ENCODE assay signal across 10 mouse cellular contexts in the genomic region with DNA sequence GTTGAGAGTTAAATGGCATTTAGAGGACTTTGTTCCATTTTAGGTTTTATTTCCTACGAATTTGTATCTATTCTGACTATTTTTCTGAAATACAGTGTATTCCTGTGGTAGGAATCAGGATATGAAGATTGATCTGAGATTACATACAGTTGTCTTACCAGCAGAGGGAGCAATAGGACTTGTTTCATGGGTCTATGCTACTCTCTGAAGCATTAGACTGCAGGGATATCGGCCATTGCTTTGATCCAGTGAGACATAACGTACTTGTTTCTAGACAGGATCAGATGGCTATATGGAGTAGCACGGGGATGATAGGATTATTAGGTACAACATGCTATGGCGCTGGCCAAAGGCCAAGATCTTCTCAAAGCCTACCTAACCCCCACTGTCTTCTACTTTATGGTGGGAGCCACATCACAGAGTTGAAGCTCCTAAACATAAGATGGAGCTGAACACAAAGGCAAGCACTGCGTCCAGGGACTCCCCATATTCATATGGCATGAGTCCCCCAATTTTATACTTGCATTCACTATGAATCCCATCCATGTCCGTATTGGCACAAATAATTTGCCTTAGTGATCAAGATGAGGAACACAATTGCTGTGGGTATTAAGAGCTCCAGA. TPM values are rescaled to one million over a fixed set of nuclear protein-coding genes. Genes with fewer than 3 reads are reported as not detected.
DNase-seq lines count a peak whose midpoint lies in the region; ATAC-seq and TF ChIP-seq lines count a peak whose summit lies in the region.
"Had no signal": no experiment of that assay in that cellular context is flagged by ENCODE, and none has a peak within 500 bp of the region (broad histone marks: within the 10 kb centered on the region; RNA-seq: fewer than 3 reads in every experiment).

No protein-coding gene starts in this region.

- TF ChIP-seq RAD21 in MEL (IDR thresholded peaks at IDR 0.05; ENCODE audit: low read depth, low read length) = peak; percentile 89

- TF ChIP-seq POLR2A in MEL (IDR thresholded peaks at IDR 0.05; ENCODE audit: control insufficient read depth in 1 of 2, insufficient read depth in 1 of 2, low read depth in 1 of 2, low read length in 2 of 2, poor library complexity in 1 of 2) = no peak

- ATAC-seq in heart, embryonic 11.5 days (replicated peaks; ENCODE audit: insufficient number of reproducible peaks, low FRiP score, low TSS enrichment) = no peak
- ATAC-seq in intestine, embryonic 14.5 days (replicated peaks; ENCODE audit: low FRiP score, low TSS enrichment, low read depth) = peak; percentile 62; the same call in 1 of the 2 replicates

- H3K27ac ChIP-seq in heart, embryonic 11.5 days (ENCODE audit: low read depth, low read length) = no peak overlapping the region
- no peak overlapping the region for H3K27ac ChIP-seq in MEL (ENCODE audit: control insufficient read depth, low read depth, low read length)
- H3K27ac ChIP-seq in intestine, embryonic 14.5 days (ENCODE audit: low read depth) = no peak overlapping the region
- H3K27ac ChIP-seq: embryonic facial prominence, embryonic 12.5 days; limb, embryonic 13.5 days had no signal

- intact Hi-C loops in heart, postnatal 10 days (cut with DNase I) = loop anchor here (1.0 to 2.0 kb wide), 2 partner anchors 182 to 261 kb away; no protein-coding TSS in a partner anchor

- no peaks in the 10 kb centered on the region for H3K27me3 ChIP-seq in heart, embryonic 11.5 days (ENCODE audit: control insufficient read depth, insufficient read depth, low read length)
- H3K27me3 ChIP-seq in MEL (ENCODE audit: control insufficient read depth in 1 of 2, insufficient read depth in 2 of 2, low read length in 2 of 2) = no peaks in the 10 kb centered on the region
- no peaks in the 10 kb centered on the region for H3K27me3 ChIP-seq in intestine, embryonic 14.5 days (replicated peaks; ENCODE audit: control insufficient read depth, insufficient read depth, low read length)
- H3K27me3 ChIP-seq: embryonic facial prominence, embryonic 12.5 days; limb, embryonic 13.5 days had no signal

- no peaks in the 10 kb centered on the region for H3K4me1 ChIP-seq in heart, embryonic 11.5 days (ENCODE audit: control insufficient read depth, insufficient read depth, low read length)
- no peaks in the 10 kb centered on the region for H3K4me1 ChIP-seq in MEL (ENCODE audit: control insufficient read depth in 1 of 2, insufficient read depth in 2 of 2, low read length in 2 of 2)
- no peaks in the 10 kb centered on the region for H3K4me1 ChIP-seq in intestine, embryonic 14.5 days (replicated peaks; ENCODE audit: control insufficient read depth, insufficient read depth, low read length)
- H3K4me1 ChIP-seq: embryonic facial prominence, embryonic 12.5 days; limb, embryonic 13.5 days had no signal

- WGBS in heart, embryonic 11.5 days (ENCODE audit: insufficient replicate concordance) = 70% methylated on average over 7 of the region's 7 CpGs
- WGBS in intestine, embryonic 14.5 days = 72% methylated on average over 7 of the region's 7 CpGs

- H3K9ac ChIP-seq in heart, embryonic 11.5 days (ENCODE audit: low read depth, low read length) = no peak overlapping the region
- no peak overlapping the region for H3K9ac ChIP-seq in MEL (ENCODE audit: control insufficient read depth, low read depth, low read length, poor library complexity, severe bottlenecking)
- no peak overlapping the region for H3K9ac ChIP-seq in intestine, embryonic 14.5 days (ENCODE audit: low read length)
- H3K9ac ChIP-seq: embryonic facial prominence, embryonic 12.5 days; limb, embryonic 13.5 days had no signal

- H3K4me3 ChIP-seq in heart, embryonic 11.5 days (ENCODE audit: low read depth, low read length) = no peak overlapping the region
- H3K4me3 ChIP-seq in MEL (ENCODE audit: control insufficient read depth in 1 of 2, insufficient read depth in 1 of 2, low read depth in 2 of 2, low read length in 2 of 2) = no peak overlapping the region
- H3K4me3 ChIP-seq in intestine, embryonic 14.5 days (ENCODE audit: low read depth, low read length) = no peak overlapping the region
- H3K4me3 ChIP-seq: embryonic facial prominence, embryonic 12.5 days; limb, embryonic 13.5 days had no signal

- H3K4me2 ChIP-seq in heart, embryonic 11.5 days = no peak overlapping the region
- H3K4me2 ChIP-seq in intestine, embryonic 14.5 days (ENCODE audit: low read length) = no peak overlapping the region
- H3K4me2 ChIP-seq: embryonic facial prominence, embryonic 12.5 days; limb, embryonic 13.5 days had no signal

- TF ChIP-seq EP300 in MEL (IDR thresholded peaks at IDR 0.05; ENCODE audit: low read depth in 1 of 2, low read length in 2 of 2) = no peak

- H3K36me3 ChIP-seq in heart, embryonic 11.5 days (ENCODE audit: control insufficient read depth, insufficient read depth, low read length) = no peaks in the 10 kb centered on the region; the same call in 1 of the 2 replicates
- H3K36me3 ChIP-seq in MEL (ENCODE audit: control insufficient read depth in 1 of 2, insufficient read depth in 2 of 2, low read length in 2 of 2) = no peaks in the 10 kb centered on the region
- 0 out of 2 replicates have a peak, but pooled peaks cover 3% of the 10 kb centered on the region for H3K36me3 ChIP-seq in intestine, embryonic 14.5 days (ENCODE audit: control insufficient read depth, insufficient read depth, low read length)

- peak; percentile 24 to 90 (median 60); a peak in 4 of 6 replicates for TF ChIP-seq CTCF in MEL (IDR thresholded peaks at IDR 0.05 in 2 of 3, conservative IDR thresholded peaks at IDR 0.05 in 1 of 3; ENCODE audit: control insufficient read depth in 1 of 3, insufficient read depth in 1 of 3, low read depth in 2 of 3, low read length in 3 of 3, poor library complexity in 1 of 3, severe bottlenecking in 1 of 3)

- no peaks in the 10 kb centered on the region for H3K9me3 ChIP-seq in heart, embryonic 11.5 days (replicated peaks; ENCODE audit: control insufficient read depth, low read length)
- H3K9me3 ChIP-seq in MEL (replicated peaks; ENCODE audit: insufficient read depth, low read length) = no peaks in the 10 kb centered on the region
- no peaks in the 10 kb centered on the region for H3K9me3 ChIP-seq in intestine, embryonic 14.5 days (ENCODE audit: control insufficient read depth, low read length)
- H3K9me3 ChIP-seq: embryonic facial prominence, embryonic 12.5 days; limb, embryonic 13.5 days had no signal

- peak; percentile 32 to 42 for DNase-seq in heart, postnatal 10 days
- peak; percentile 72 for DNase-seq in MEL (ENCODE audit: low read depth, low spot score)
- peak; percentile 21 for DNase-seq in cerebellum, adult 9-11 months
- DNase-seq in intestine, embryonic 14.5 days (ENCODE audit: low spot score) = no peak
- DNase-seq in lung, postnatal 25 days (ENCODE audit: low spot score) = peak; percentile 47
- DNase-seq in ovary, postnatal 36 days (ENCODE audit: low spot score) = no peak
- no peak for DNase-seq in ovary, postnatal 10 days (ENCODE audit: low spot score)

- no peaks in the 10 kb centered on the region for H3K79me2 ChIP-seq in MEL (ENCODE audit: control insufficient read depth, insufficient read depth, low read length, poor library complexity)

TF ChIP-seq in MEL, 35 proteins besides CTCF, POLR2A, EP300 and RAD21:
- TF ChIP-seq USF1 (IDR thresholded peaks at IDR 0.05; ENCODE audit: low read depth, low read length) (no peak), MXI1 (IDR thresholded peaks at IDR 0.05; ENCODE audit: low read depth, low read length) (no peak), ZC3H11A (IDR thresholded peaks at IDR 0.05; ENCODE audit: low read depth, low read length) (peak; percentile 74), SMC3 (IDR thresholded peaks at IDR 0.05; ENCODE audit: low read depth, low read length) (peak; percentile 76)

RNA-seq across cellular contexts. Expression of gene Dnmt3b, which starts 19.6 kb away (rescaled TPM):
- 1 to 10 TPM; 2.4 to 2.6 TPM for total RNA-seq in heart, postnatal 10 days (2021)
- 7.3 and 8.4 TPM in 2 replicates for polyA plus RNA-seq in heart, embryonic 11.5 days (2014; fragmentation: Nextera tagmentation; extraction: Ambion mirVana)
- total RNA-seq in MEL (2012; rRNA removed) = 10.1 and 11.6 TPM in 2 replicates
- polyA plus RNA-seq in MEL (2012; ENCODE audit: insufficient read depth in 1 of 2, insufficient read length in 2 of 2, low read depth in 1 of 2, low replicate concordance in 2 of 2, missing spikeins in 1 of 2) = 10 to 100 TPM in 1 of 2 experiments, not detected in 1; 17.5 TPM
- 10.9 and 12.6 TPM in 2 replicates for polyA plus RNA-seq in intestine, embryonic 14.5 days (2014; fragmentation: Nextera tagmentation; extraction: Ambion mirVana)

RNA-seq across cellular contexts. Expression of gene Dnmt3c, which starts 27.6 kb away (rescaled TPM):
- total RNA-seq in heart, postnatal 10 days (2021) = not detected
- polyA plus RNA-seq in heart, embryonic 11.5 days (2014; fragmentation: Nextera tagmentation; extraction: Ambion mirVana) = not detected in 2 replicates
- 0.26 and 0.65 TPM in 2 replicates for total RNA-seq in MEL (2012; rRNA removed)
- polyA plus RNA-seq in MEL (2012; ENCODE audit: insufficient read depth in 1 of 2, insufficient read length in 2 of 2, low read depth in 1 of 2, low replicate concordance in 2 of 2, missing spikeins in 1 of 2) = under 1 TPM in 1 of 2 experiments, not detected in 1; 0.45 TPM
- polyA plus RNA-seq in intestine, embryonic 14.5 days (2014; fragmentation: Nextera tagmentation; extraction: Ambion mirVana) = 0.08 and 0.14 TPM in 2 replicates
- polyA plus RNA-seq: embryonic facial prominence, embryonic 12.5 days; limb, embryonic 13.5 days had no signal

RNA-seq across cellular contexts. Expression of gene Commd7, which starts 36.3 kb away (rescaled TPM):
- total RNA-seq in heart, postnatal 10 days (2021) = 10 to 100 TPM; 20.1 to 24.2 TPM
- polyA plus RNA-seq in heart, embryonic 11.5 days (2014; fragmentation: Nextera tagmentation; extraction: Ambion mirVana) = 53.6 and 61.3 TPM in 2 replicates
- total RNA-seq in MEL (2012; rRNA removed) = 25.3 and 25.5 TPM in 2 replicates
- polyA plus RNA-seq in MEL (2012; ENCODE audit: insufficient read depth in 1 of 2, insufficient read length in 2 of 2, low read depth in 1 of 2, low replicate concordance in 2 of 2, missing spikeins in 1 of 2) = 10 to 100 TPM in 1 of 2 experiments, not detected in 1; 36.1 TPM
- polyA plus RNA-seq in intestine, embryonic 14.5 days (2014; fragmentation: Nextera tagmentation; extraction: Ambion mirVana) = 67.0 and 76.6 TPM in 2 replicates

Comparison
In these comparisons a context has a peak if more than half of its experiments do, and no peak if none do; other contexts are left out.
1. DNase-seq: peak in heart, postnatal 10 days (2 of 2), MEL (single experiment), cerebellum, adult 9-11 months (single experiment) and lung, postnatal 25 days (single experiment); none in intestine, embryonic 14.5 days (single experiment), ovary, postnatal 36 days (single experiment) and ovary, postnatal 10 days (single experiment).